ENCODE assay signal across 25 mouse cellular contexts in the genomic region with DNA sequence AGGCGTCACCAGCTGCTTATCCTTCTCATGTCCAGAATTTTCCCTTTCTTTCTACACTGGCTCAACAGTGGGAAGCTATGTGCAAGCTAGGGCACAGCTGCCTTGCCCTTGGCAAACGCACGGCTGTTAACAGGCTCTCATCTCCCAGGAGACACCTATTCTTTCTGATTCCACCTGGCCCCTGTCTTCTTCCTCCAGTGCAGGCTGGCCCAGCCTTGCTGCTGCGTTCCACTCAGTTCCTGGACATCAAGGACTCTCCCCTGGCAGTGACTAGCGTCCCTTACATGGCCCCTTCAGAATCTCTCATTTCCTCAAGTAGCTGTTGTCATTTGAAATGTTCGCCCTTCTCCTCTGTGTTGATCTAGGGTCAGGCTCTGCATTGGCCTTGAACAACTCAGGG.
"Had no signal": no experiment of that assay in that cellular context is flagged by ENCODE, and none has a peak within 500 bp of the region (broad histone marks: within the 10 kb centered on the region; RNA-seq: fewer than 3 reads in every experiment).

No protein-coding gene starts in this region.

- ATAC-seq: forebrain, postnatal 0 days; hindbrain, postnatal 0 days; intestine, embryonic 16.5 days; liver, embryonic 12.5 days had no signal

- DNase-seq: forebrain, postnatal 0 days; gastrocnemius, postnatal 14 days; gastrocnemius, postnatal 36 days; heart, adult 11 months; heart, adult 2 months; heart, postnatal 10 days; heart, postnatal 36 days; kidney, adult 11 months; kidney, adult 2 months; kidney, adult 9 months; kidney, postnatal 14 days; kidney, postnatal 36 days; layer of hippocampus, adult 9-11 months; layer of hippocampus, postnatal 36 days; left cerebral cortex, postnatal 4 days had no signal

- H3K9me3 ChIP-seq: hindbrain, embryonic 13.5 days; hindbrain, embryonic 15.5 days; kidney, embryonic 15.5 days; limb, embryonic 13.5 days; limb, embryonic 15.5 days; liver, embryonic 12.5 days had no signal

- H3K4me3 ChIP-seq: heart, adult 2 months; hindbrain, embryonic 13.5 days; hindbrain, embryonic 15.5 days; kidney, embryonic 15.5 days; limb, embryonic 13.5 days; limb, embryonic 15.5 days; liver, embryonic 12.5 days had no signal

- H3K27ac ChIP-seq: heart, adult 2 months; hindbrain, embryonic 13.5 days; hindbrain, embryonic 15.5 days; hindbrain, postnatal 0 days; kidney, embryonic 15.5 days; kidney, postnatal 0 days; limb, embryonic 13.5 days; limb, embryonic 15.5 days; liver, embryonic 12.5 days; liver, embryonic 14.5 days had no signal

- H3K9ac ChIP-seq: forebrain, postnatal 0 days; hindbrain, embryonic 13.5 days; hindbrain, embryonic 15.5 days; kidney, embryonic 15.5 days; limb, embryonic 13.5 days; limb, embryonic 15.5 days; liver, embryonic 12.5 days; liver, embryonic 14.5 days had no signal

- H3K27me3 ChIP-seq: hindbrain, embryonic 13.5 days; hindbrain, embryonic 15.5 days; kidney, embryonic 15.5 days; limb, embryonic 13.5 days; limb, embryonic 15.5 days had no signal

- H3K4me1 ChIP-seq: hindbrain, embryonic 15.5 days; limb, embryonic 15.5 days had no signal

- H3K4me2 ChIP-seq: hindbrain, embryonic 13.5 days; hindbrain, embryonic 15.5 days; kidney, embryonic 15.5 days; limb, embryonic 13.5 days; limb, embryonic 15.5 days; liver, embryonic 12.5 days had no signal

- H3K36me3 ChIP-seq: hindbrain, embryonic 13.5 days; hindbrain, embryonic 15.5 days; kidney, embryonic 15.5 days; limb, embryonic 13.5 days; limb, embryonic 15.5 days; liver, embryonic 12.5 days had no signal
